Mouse (Mus musculus) heart, adult 11 months (tissue): ENCODE results near the gene Efnb1.

Experiments
- DNase-seq: peaks from one replicate; pipeline ENCODE4 v3.0.0; 2022

Gene Efnb1

GRCm38 (mm10) chrX:99135523-99136258 is at the start of gene Efnb1:
Gene Efnb1, plus strand, starts transcription at chrX:99136130.
- DNase-seq = peak; percentile 100

- peak; percentile 16 for DNase-seq
Measured at GRCm38 (mm10) chrX:99092704-99093103, 43.2 kb upstream of the Efnb1 start.

- peak; percentile 81 for DNase-seq
Measured at GRCm38 (mm10) chrX:99111088-99111724, 24.7 kb upstream of the Efnb1 start.

GRCm38 (mm10) chrX:99119510-99119909 is 16.4 kb upstream of the Efnb1 start:
- no peak for DNase-seq

- DNase-seq = peak; percentile 82
Measured at GRCm38 (mm10) chrX:99130059-99130458, 5.9 kb upstream of the Efnb1 start.

GRCm38 (mm10) chrX:99132573-99132972 is 3.4 kb upstream of the Efnb1 start:
- no peak for DNase-seq

- peak; percentile 98 for DNase-seq
Measured at GRCm38 (mm10) chrX:99134891-99135290, 1.0 kb upstream of the Efnb1 start.

- DNase-seq = no peak
Measured at GRCm38 (mm10) chrX:99136431-99136966, 569 bp downstream of the Efnb1 start.

GRCm38 (mm10) chrX:99137143-99137870 is 1.4 kb downstream of the Efnb1 start:
- peak; percentile 88 for DNase-seq

- DNase-seq = peak; percentile 91
Measured at GRCm38 (mm10) chrX:99137928-99138740, 2.2 kb downstream of the Efnb1 start.

GRCm38 (mm10) chrX:99141079-99141478 is 5.1 kb downstream of the Efnb1 start:
- DNase-seq = peak; percentile 92

GRCm38 (mm10) chrX:99141900-99142299 is 6.0 kb downstream of the Efnb1 start:
- no peak for DNase-seq

GRCm38 (mm10) chrX:99145561-99145960 is 9.6 kb downstream of the Efnb1 start:
- DNase-seq = no peak

GRCm38 (mm10) chrX:99148061-99148905 is 12.4 kb downstream of the Efnb1 start:
- DNase-seq = peak; percentile 82

- DNase-seq = peak; percentile 81
Measured at GRCm38 (mm10) chrX:99149047-99149446, 13.1 kb downstream of the Efnb1 start.

- DNase-seq = peak; percentile 97
Measured at GRCm38 (mm10) chrX:99149900-99150299, 14.0 kb downstream of the Efnb1 start.

- DNase-seq = peak; percentile 90
Measured at GRCm38 (mm10) chrX:99150712-99151111, 14.8 kb downstream of the Efnb1 start.

GRCm38 (mm10) chrX:99151434-99151833 is 15.5 kb downstream of the Efnb1 start:
- DNase-seq = no peak

GRCm38 (mm10) chrX:99152141-99152540 is 16.2 kb downstream of the Efnb1 start:
- no peak for DNase-seq

- DNase-seq = no peak
Measured at GRCm38 (mm10) chrX:99152566-99153265, 16.8 kb downstream of the Efnb1 start.

- DNase-seq = no peak
Measured at GRCm38 (mm10) chrX:99153266-99153646, 17.3 kb downstream of the Efnb1 start.
